Mouse (Mus musculus) testis, postnatal 10 days (tissue): ENCODE measurements around the gene Gal3st3.

Experiments
- DNase-seq: peaks from one replicate; pipeline ENCODE4 v3.0.0; 2021; ENCODE audit warnings: low spot score

The Gal3st3 gene

DNA sequence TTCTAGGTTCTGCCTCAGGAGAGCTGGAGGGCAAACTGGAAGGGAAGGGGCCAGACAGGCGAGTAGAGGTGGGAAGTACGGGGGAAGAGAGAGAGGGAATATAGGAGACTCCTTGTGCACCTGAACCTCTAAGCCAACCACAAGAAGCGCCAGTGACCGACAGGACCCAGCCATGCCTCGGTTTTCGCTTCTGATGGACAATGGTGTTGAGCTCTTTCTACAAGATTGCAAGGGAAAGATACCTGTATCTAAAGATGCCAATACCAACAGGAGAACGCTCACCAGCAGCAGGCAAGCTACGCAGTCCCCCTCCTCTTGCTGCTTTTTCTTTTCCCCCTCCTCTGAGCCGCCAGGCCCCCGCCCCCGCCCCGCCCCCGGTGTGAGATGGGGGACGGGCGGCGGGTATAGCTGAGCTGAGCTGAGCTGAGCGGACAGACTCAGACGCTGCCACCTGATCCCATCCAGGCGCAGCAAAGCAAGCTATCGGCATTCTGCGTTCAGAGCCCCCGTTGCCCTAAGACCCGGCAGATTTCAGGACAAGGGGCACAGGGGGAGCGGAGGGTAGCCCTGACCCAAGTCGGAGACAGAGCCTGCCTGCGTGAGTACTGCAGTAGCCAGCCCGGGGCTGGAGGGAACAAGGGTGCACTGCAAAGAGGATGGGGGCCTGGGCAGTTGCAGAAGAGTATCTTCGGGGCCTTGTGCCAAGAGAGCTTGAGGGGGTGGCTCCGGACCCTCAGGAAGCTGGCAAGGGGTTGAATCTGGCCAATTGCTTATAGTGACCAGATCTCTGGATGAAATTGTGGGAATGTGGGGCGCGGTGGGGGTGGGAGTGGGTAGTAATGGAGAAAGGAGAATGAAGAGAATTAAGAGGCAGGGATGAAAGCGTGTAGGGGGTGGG is at the start of gene Gal3st3:
Gal3st3 (plus strand) TSS at position 429 of the 898 bp plus-strand sequence.
- no peak for DNase-seq

DNA sequence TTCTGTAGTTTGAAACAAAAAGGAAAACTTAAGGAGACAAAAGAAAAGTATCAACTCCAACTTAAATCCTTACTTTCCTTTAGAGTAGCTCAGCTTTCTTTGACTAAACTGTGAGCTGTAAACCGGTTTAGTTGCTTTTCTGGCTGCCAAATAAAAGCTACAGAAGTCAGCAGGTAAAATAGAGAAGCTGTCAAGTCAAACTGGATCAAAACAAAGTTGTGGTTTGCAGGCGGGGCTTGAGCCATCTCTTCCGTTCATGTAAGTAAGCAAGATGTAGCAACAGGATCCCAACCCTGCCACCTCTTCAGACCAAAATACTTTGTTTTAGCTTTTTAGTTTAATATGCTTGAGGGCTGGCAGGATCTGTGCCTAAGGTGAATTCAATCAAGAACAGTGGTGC is 41.0 kb upstream of the Gal3st3 start:
- DNase-seq = no peak

DNA sequence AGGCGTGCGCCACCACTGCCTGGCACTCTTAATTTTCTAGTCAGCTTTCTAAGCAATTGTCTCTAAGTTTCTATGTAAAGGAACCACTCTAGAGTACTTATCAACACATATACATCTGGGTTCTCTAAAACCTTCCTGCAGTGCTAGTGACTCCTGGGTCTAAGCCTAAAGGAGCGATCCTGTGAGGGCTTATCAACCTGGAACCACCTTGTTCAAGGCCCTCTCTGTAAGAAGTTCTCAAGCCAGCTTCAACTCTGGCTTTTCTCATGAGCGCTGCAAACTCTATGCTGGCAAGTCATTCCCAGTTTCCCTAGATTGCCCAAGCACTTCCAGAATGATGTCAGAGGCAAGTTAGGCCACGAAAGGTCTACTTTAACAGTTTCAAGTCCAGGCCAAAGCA is 31.1 kb upstream of the Gal3st3 start:
- DNase-seq = no peak

DNA sequence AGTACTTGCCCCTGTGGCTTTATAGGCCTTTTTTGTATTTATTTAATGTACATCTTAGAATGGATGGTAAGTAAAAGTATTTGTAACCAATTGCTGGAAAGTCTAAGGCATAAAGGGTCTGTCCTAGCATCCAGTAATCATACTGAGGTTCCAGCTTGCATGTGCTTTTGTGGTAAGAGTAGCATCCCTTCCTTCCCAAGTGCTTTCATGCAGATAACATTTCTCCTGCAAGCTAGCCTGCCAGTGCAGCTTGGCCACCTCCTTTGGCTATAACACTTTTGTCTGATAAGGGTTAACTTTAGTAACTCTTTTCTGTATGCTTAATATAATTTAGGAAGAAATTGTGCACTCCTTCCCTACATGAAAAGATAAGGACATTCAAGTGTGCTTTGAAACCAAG is 30.1 kb upstream of the Gal3st3 start:
- no peak for DNase-seq

DNA sequence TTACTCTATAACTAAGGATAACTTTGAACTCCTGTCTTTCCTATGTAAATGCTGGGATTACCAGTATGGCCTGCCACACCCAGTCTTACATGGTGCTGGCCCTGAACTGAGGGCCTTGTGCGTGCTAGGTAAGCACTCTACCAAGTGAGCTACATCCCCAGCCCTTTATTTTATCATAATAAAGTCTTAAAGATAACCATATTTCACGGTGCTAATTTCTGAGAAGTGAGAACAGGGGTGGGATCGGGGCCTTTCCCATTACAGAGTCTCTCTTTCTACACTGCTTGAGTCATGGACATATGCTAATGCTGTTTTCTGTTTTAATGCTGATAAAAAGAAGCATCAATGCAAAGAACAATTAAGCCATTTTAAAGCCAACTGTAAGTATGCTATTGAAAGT is 29.3 kb upstream of the Gal3st3 start:
- DNase-seq = no peak

DNA sequence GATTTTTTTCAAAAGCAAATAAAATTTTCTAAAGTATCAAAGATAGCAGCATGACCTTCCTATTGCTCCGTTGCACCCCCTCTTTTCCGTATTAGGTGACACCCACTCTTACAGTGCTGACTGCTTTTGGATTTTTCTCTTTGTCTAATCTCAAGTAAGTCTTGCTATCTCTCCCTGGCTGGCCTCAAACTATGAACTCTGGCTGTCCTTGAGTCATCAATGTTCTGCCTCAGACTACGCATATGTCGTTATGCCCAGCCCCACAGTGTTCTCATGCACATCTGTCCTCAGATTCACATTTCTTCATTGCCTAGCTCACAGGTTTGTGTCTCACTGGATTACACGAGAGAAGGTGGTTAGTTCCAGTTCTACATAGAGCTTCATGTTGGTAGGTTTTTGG is 28.7 kb upstream of the Gal3st3 start:
- DNase-seq = no peak

DNA sequence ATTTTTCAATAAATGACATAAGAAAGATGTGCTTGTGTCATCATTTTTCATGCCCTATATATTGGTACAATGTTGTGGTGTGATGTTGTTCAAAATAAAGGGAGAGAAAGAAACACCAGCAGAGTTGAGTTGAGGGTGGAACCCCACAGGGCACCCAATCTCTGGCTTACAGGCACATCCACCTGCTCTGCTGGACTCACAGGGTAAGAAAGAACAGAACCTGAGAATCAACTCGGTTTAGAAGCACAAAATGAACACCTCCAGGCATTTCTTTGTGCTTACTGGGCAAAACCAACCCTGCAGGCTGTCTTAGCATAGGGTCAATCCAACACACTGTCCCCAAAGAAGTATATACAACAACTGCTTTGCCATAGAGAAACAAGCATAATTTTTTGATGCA is 26.7 kb upstream of the Gal3st3 start:
- DNase-seq = no peak

DNA sequence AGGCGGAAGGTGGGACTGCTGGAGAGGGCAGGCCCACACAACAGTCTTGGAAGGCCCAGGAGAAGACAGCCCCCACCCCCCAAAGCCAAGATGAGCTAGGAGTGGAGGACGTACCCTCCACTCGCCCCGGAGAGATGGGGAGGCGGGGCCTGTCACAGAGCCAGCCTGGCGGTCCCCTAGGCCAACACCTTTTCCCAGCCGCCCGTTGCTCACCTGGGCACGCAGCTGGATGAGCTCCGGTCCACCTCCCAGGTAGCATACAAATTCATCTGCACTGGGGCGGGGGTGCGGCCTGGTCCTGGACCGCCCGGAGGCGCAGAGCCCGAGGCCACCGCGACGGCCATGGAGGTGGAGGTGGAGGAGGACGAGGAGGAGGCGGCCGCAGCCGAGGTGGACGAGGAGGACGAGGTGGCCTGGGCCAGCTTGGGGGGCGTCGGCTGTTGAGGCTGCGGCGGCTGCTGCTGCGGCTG is 25.8 kb upstream of the Gal3st3 start:
- peak; percentile 75 for DNase-seq

DNA sequence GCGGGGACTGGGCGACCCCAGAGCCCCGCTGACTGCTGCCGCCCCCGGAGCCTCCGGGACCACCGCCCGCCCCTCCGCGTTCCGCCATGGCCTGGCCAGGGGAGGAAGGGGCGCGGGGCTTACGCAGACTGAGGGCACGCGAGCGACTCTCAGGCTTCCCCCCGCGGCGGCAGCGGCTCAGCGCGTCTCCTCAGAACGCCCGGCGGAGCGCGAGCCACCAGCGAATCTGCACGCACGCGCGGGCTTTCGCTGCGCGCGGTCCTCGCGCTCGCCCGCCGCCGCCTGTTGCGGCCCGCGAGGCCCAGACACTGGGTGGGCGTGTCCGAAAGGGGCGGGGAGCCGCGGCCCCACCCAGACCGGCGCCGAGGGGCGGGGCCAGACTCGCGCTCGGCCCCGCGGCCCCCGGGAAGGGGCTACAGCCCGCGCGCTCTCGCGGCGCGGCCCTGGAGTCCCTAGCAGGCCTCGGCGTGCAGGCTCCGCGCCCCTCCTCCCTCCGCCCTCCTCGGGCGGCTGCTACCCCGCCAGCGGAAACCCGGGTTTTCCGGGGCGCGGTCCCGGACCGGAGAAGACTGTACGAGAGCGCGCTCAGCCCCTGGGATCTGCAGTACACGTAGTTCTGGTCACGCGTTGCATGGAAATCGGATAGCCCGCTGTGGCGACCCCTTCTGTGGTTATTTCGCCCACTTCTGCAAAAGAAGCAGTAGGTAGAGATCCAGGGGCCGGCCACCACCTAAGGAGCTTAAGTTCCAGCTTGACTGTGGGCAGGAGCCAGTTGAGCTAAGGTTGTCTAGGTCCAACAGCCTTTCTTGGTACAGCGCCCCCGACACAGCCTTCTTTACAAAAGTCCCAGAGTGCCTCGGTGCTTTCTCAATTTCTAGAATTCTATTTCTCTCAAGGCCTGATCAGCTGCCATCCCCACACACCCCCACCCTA is 25.1 kb upstream of the Gal3st3 start, which contains the start of gene Pacs1:
Pacs1 (minus strand) TSS at position 319 of the 933 bp plus-strand sequence.
- peak; percentile 96 for DNase-seq

DNA sequence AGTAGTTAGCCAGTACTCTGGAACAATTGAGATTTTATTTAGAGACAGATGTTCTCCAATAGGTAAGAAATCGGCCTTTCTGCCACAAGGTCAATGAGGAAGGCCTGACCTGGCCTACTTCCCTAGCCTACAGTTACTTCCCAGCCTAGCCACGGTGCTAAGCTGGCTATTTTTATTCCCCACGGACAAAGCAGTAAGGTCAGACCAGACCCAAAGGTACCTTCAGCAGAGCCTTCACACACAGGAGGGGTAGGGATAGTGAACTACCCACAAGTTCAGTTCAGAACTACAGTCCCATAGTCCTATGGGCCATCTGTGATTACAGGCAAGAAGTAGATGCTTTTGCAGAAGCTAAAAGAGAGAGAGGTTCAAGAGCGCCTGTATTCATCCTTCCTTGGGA is 24.2 kb upstream of the Gal3st3 start:
- no peak for DNase-seq

DNA sequence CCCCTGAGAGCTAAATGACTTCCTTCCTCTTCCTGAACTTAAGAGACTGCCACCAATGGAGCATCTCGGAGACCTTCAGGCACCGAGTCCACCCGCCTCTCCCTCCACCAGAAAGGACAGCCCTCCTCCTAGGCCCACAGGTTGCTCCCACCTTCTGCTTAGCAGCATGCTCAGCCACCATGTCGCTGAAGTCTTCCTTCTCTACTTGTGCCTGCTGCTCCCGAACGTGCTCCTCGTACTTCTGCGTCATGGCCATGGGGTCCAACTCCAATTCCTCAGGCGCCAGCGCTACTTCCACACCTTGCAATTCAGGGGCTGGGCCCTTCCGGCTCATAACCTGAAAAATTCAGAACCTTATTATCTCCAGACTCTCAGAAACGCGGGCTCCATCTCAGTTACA is 23.5 kb upstream of the Gal3st3 start:
- no peak for DNase-seq

DNA sequence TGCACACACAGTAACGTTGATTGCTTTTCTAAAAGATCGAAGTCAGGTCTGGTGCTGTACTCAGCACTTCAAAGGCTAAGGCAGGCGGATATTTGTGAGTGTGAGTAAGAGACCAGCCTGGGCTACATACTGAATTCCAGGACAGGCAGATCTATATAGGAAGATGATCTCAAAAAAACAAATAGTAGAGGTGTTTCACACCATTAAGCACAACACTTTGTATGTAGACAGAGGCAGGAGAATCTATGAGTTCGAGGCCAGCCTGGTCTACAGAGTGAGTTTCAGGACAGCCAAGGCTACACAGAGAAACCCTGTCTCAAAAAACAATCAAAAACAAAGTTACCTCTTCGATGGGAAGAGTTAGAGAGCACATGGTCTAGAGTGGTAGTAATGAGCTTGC is 22.4 kb upstream of the Gal3st3 start:
- no peak for DNase-seq

DNA sequence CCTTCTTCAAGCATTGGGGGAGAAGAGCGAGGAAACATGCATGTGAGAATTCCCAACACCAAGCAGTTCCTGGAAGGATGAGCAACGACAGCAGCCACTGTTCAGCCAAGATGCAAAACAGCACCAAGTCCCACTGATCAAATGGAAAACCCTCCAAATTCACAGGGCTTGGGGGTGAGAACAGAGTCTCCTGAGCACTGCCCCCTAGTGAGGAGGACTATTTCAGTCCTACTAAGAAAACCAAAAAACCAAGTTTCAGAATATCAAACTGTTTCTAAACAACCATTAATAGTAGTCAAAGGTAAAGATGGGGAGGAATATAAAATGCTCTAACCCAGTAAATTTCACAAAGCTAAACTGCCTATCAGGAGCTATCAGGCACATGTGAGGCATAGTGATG is 21.6 kb upstream of the Gal3st3 start:
- DNase-seq = no peak

DNA sequence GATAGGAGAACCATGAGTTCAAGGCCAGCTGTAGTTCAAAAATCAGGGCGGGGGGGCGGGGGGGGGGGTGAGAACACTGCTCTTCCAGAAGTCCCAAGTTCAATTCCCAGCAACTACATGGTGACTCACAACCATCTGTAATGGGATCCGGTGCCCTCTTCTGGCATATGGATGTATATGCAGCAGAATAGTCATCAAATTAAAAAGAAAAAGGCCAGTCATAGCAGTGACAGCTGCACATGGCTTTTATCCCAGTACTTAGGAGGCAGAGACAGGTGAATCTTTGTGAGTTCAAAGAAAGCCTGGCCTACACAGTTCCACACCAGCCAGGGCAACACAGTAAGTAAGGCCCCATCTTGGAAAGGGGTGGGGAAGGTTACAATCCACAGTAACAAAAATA is 21.0 kb upstream of the Gal3st3 start:
- no peak for DNase-seq

DNA sequence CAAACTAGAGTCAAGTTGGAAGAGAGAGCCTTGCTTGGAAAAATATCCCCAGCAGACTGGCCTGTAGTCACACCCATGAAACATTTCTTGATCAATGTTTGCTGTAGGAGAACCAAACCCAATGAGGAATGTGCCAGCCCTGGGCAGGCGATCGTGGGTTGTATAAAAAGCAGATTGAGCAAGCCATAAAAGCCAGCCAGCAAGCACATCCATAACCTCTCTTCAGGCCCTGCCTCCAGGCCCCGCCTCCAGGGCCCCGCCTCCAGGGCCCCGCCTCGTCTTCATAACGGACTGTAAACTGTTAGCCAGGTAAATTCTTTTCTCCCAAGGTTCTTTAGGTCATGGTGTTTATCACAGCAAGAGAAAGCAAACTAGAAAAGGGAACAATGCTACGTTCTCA is 19.8 kb upstream of the Gal3st3 start:
- no peak for DNase-seq

DNA sequence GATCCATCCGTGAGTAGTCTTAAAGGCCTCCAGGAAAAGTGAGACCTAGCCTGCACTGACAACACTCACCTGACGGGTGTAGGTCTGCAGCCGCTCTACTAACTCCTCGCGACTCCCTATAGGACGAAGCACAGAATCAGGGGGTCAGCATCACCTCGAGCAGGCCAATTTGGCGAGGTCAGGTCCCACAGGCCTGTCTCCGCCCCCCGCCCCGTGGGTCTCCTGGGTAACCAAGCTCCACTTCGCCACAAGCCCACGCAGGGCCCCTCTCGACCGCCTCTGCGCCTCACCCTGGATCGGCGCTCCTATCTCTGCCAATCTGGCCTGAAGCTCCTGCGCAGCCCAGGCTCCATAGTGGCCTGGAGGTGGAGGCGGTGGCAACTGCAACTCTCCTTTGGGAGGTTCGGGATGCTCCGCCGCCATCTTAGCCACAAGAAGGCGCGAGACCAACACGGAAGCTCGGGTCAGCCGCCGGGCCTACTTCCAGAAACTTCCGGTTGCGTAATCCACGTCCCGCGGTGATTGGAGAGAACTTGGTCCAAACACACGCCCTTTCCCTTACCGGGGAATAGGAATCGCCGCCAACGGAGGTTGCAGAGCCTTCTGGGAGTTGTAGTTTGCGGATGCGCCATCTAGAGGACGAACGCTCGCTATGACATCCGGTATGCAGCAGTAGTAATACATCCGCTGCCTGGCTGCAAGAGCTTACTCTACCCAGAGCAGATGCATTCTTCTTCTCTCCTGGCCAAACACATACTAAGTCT is 3.0 kb upstream of the Gal3st3 start, which contains the start of gene Sf3b2:
Sf3b2 (minus strand) TSS at position 484 of the 764 bp plus-strand sequence.
- peak; percentile 96 for DNase-seq

DNA sequence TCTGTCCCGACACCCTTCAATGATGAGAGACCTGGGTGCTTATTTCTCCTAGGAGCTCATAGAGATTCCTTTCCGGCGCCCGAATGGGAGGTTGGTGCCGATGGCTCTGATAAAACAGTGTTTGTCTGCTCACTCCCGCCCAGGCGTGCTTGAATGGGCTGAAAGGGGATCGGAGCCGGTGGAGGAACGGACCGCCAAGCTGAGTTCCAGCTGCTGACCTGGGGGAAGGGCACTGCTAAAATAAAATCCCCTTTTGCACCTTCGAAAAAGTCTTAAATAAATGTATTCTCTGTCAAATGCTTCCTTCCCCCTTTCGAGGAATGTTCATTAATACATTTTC is 2.4 kb upstream of the Gal3st3 start:
- DNase-seq = no peak

DNA sequence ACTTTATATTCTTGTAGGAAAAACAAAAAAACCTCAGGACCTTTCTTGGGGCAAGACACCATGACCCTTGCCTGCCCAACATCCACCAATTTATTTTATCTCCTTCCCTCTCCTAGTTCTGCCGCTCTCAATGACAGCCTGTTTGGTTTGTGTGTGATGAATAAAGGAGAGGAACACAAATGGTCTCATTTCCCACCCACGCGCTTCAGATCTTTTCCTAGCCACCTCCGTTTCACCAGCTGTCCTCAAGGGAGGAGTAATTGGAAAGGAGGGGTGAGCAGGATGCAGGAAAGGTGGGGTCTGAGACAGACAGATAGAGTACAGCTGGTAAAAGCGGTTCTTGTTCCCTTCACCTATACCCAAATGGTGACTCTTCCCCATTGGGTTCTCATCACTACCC is 1.5 kb upstream of the Gal3st3 start:
- DNase-seq = no peak

DNA sequence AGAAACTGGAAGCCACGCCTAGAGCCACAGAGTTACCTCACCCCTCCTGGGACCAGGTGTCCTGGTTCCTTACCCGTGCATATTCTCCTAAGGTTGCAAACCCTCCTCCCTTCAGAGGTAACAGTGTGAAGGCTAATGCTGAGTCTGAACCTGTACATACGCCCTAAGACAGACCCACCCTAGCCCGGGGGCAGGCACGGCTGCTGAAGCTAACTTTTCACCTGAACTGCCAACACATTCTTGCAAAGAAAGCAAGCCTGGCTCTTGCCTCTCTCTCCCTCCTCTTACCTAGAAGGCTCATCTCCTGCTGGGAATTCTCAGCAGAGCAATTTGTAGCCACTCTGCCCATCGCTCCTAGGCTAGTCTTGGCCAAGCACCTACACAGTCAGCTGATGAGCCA is 2.5 kb downstream of the Gal3st3 start:
- DNase-seq = no peak

DNA sequence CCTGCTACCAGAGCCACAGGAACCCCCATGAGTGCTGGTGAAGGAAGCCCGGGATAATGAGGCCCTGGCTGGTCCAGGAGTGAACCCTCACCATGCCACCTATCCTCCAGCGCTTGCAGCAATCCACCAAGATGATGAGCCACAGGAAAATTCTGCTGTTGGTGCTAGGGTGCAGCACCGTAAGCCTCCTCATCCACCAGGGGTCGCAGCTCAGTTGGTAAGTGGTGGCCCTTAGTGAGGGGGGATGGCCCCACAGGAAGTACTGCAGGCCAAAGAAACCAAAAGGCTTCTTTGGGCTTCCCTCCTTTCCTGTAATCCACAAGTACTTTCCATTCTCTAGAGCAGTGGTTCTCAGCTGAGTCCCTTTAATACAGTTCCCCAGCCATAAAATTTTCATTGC is 4.3 kb downstream of the Gal3st3 start:
- DNase-seq = peak; percentile 79

DNA sequence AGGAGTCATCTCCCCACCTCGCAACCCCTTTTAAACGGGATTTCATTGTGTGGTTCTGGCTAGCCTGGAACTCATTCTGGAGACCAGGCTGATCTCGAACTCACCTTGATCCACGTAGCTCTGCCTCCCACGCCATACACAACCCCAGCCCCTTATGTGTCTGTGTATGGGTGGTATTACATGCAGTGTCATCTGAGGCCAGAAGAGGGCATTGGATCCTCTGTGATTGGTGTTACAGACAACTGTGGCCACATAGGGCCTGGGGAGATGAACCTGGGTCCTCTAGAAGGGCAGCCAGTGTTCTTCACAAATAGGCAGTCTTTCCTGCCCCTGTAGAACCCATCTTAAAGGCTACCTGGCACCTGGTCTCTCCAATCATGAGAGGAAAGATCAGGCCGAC is 8.1 kb downstream of the Gal3st3 start:
- no peak for DNase-seq
